Mouse (Mus musculus) small intestine, adult 2 months (tissue): ENCODE measurements at regions not wholly inside any gene's neighbourhood (a gene's known extent, or its start where the extent isn't known, plus 50 kb on each side); places are given as distances from the start of the nearest gene placed in this dataset.

Experiments used
- H3K27ac ChIP-seq: fragments of 200-500 bp; 2 replicates; pipeline ENCODE4 v1.5.1; 2012; ENCODE audit warnings: low read depth, low read length, control low read depth, inconsistent platforms; ENCODE audit not compliant: insufficient read depth
- H3K27me3 ChIP-seq: fragments of 200-500 bp; 2 replicates; pipeline ENCODE4 v1.6.1; 2012; ENCODE audit warnings: mild to moderate bottlenecking, moderate library complexity, low read length, inconsistent platforms; ENCODE audit not compliant: control insufficient read depth, insufficient read depth
- H3K36me3 ChIP-seq: fragments of 200-500 bp; 2 replicates; pipeline ENCODE4 v1.6.1; 2012; ENCODE audit warnings: mild to moderate bottlenecking, low read length, control low read depth, inconsistent platforms; ENCODE audit not compliant: control insufficient read depth, insufficient read depth
- H3K4me1 ChIP-seq: fragments of 200-500 bp; 2 replicates; pipeline ENCODE4 v1.6.1; 2012; ENCODE audit warnings: low read length, inconsistent platforms, mixed read lengths; ENCODE audit not compliant: control insufficient read depth, insufficient read depth, insufficient read length
- H3K4me3 ChIP-seq: fragments of 200-500 bp; 2 replicates; pipeline ENCODE4 v1.5.1; 2012; ENCODE audit warnings: low read depth, mild to moderate bottlenecking, control low read depth, inconsistent platforms, low read length, moderate library complexity
- CTCF ChIP-seq: fragments of 200-500 bp; IDR thresholded peaks from 2 replicates; pipeline ENCODE4 v1.5.1; 2012; ENCODE audit warnings: low read depth, mild to moderate bottlenecking, control low read depth, inconsistent platforms, low read length, moderate library complexity, mixed read lengths; ENCODE audit not compliant: insufficient replicate concordance, insufficient read length; ENCODE audit errors: extremely low read depth
- POLR2A ChIP-seq: fragments of 200-500 bp; IDR thresholded peaks from 2 replicates; pipeline ENCODE4 v1.6.1; 2012; ENCODE audit warnings: low read depth, mild to moderate bottlenecking, control low read depth, inconsistent platforms, low read length, moderate library complexity
- WGBS: fragments of 180-500 bp; shearing (Covaris S2); methylation state at CpG from one replicate; pipeline ENCODE4 v1.1.7; 2018; 5-methylcytosine and 5-hydroxymethylcytosine counted together

- WGBS = 82% methylated on average over 6 of the region's 6 CpGs
- H3K27me3 ChIP-seq = no peaks in the 10 kb centered on the region
- no peak for TF ChIP-seq CTCF
- no peak for TF ChIP-seq POLR2A
- no peak overlapping the region for H3K4me3 ChIP-seq
- H3K36me3 ChIP-seq = no peaks in the 10 kb centered on the region
- H3K27ac ChIP-seq = no peak overlapping the region
- no peaks in the 10 kb centered on the region for H3K4me1 ChIP-seq
Observed at GRCm38 (mm10) chr16:25181939-25182338, 104.7 kb upstream of the Tprg start.

- 89% methylated on average over 5 of the region's 5 CpGs for WGBS
- no peaks in the 10 kb centered on the region for H3K27me3 ChIP-seq
- H3K4me3 ChIP-seq = no peak overlapping the region
- H3K27ac ChIP-seq = no peak overlapping the region
- H3K4me1 ChIP-seq = no peaks in the 10 kb centered on the region
- H3K36me3 ChIP-seq = no peaks in the 10 kb centered on the region
- no peak for TF ChIP-seq POLR2A
- no peak for TF ChIP-seq CTCF
Observed at GRCm38 (mm10) chr16:25197079-25197478, 89.5 kb upstream of the Tprg start.

- Histone ChIP-seq H3K4me3 (no peak overlapping the region), H3K36me3 (no peaks in the 10 kb centered on the region), H3K27ac (no peak overlapping the region), H3K27me3 (no peaks in the 10 kb centered on the region), H3K4me1 (no peaks in the 10 kb centered on the region)
- 35% methylated on average over 3 of the region's 3 CpGs for WGBS
- TF ChIP-seq CTCF (no peak), POLR2A (no peak)
Observed at GRCm38 (mm10) chr16:25198844-25199243, 87.8 kb upstream of the Tprg start.

- TF ChIP-seq POLR2A (no peak), CTCF (no peak)
- no peaks in the 10 kb centered on the region for H3K27me3 ChIP-seq
- no peak overlapping the region for H3K27ac ChIP-seq
- H3K4me1 ChIP-seq = no peaks in the 10 kb centered on the region
- no peaks in the 10 kb centered on the region for H3K36me3 ChIP-seq
- no peak overlapping the region for H3K4me3 ChIP-seq
Observed at GRCm38 (mm10) chr16:25199984-25200383, 86.6 kb upstream of the Tprg start.

- Histone ChIP-seq H3K36me3 (no peaks in the 10 kb centered on the region), H3K4me1 (no peaks in the 10 kb centered on the region), H3K27ac (no peak overlapping the region), H3K4me3 (no peak overlapping the region), H3K27me3 (no peaks in the 10 kb centered on the region)
- TF ChIP-seq POLR2A (no peak), CTCF (no peak)
- 70% methylated on average over 7 of the region's 7 CpGs for WGBS
Observed at GRCm38 (mm10) chr16:25201094-25201770, 85.4 kb upstream of the Tprg start.

- H3K27ac ChIP-seq = no peak overlapping the region
- WGBS = 57% methylated on average over 2 of the region's 2 CpGs
Observed at GRCm38 (mm10) chr16:25213250-25213649, 73.4 kb upstream of the Tprg start.

GRCm38 (mm10) chr16:25220552-25220951 is 66.1 kb upstream of the Tprg start:
- 81% methylated on average over 6 of the region's 6 CpGs for WGBS
- TF ChIP-seq POLR2A (no peak), CTCF (no peak)
- H3K4me3 ChIP-seq = no peak overlapping the region
- no peaks in the 10 kb centered on the region for H3K27me3 ChIP-seq
- H3K36me3 ChIP-seq = no peaks in the 10 kb centered on the region
- H3K4me1 ChIP-seq = no peaks in the 10 kb centered on the region
- no peak overlapping the region for H3K27ac ChIP-seq

More at GRCm38 (mm10) chr16:25213250-25213649, 73.4 kb upstream of the Tprg start:
- no peak overlapping the region for H3K4me3 ChIP-seq
- no peaks in the 10 kb centered on the region for H3K27me3 ChIP-seq
- H3K36me3 ChIP-seq = no peaks in the 10 kb centered on the region
- no peak for TF ChIP-seq CTCF
- TF ChIP-seq POLR2A = no peak
- H3K4me1 ChIP-seq = no peaks in the 10 kb centered on the region
